Mouse (Mus musculus) E14TG2a.4 (cell line): ENCODE results near the gene Hist1h4h.

ENCODE experiments used
- CTCF ChIP-seq: conservative IDR thresholded peaks from 2 replicates; pipeline ENCODE4 v1.5.1; 2014; ENCODE audit warnings: low read length
- NANOG ChIP-seq: IDR thresholded peaks from 2 replicates; pipeline ENCODE4 v1.6.1; 2014; ENCODE audit warnings: borderline replicate concordance, low read length, mixed read lengths
- POU5F1 ChIP-seq: IDR thresholded peaks from 2 replicates; pipeline ENCODE4 v1.6.1; 2014; ENCODE audit warnings: low read length, borderline replicate concordance

DNA sequence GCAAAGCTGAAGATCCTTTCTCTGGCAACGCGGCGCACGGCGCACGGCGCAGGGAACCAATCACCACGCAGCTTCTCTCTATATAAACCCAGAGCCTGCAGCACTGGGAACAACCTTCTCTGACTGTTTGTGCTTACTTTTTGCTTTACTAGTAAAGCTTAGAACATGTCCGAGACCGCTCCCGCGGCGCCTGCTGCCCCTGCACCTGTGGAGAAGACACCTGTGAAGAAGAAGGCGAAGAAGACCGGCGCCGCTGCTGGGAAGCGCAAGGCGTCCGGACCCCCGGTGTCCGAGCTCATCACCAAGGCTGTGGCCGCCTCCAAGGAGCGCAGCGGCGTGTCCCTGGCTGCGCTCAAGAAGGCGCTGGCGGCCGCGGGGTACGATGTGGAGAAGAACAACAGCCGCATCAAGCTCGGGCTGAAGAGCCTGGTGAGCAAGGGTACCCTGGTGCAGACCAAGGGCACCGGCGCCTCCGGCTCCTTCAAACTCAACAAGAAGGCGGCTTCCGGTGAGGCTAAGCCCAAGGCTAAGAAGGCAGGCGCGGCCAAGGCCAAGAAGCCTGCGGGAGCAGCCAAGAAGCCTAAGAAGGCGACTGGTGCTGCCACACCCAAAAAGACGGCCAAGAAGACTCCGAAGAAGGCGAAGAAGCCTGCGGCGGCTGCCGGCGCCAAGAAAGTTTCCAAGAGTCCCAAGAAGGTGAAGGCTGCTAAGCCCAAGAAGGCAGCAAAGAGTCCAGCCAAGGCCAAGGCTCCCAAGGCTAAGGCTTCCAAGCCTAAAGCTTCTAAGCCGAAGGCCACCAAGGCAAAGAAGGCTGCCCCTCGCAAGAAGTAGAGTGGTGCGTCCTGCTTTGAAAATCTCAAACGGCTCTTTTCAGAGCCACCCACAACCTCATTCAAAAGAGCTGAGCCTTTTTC is 24.3 kb downstream of the Hist1h4h start:
- TF ChIP-seq CTCF, result no peak
- TF ChIP-seq POU5F1, result no peak
- TF ChIP-seq NANOG, result no peak
